Mouse (Mus musculus): ENCODE data around the gene Glt1d1. TPM values are rescaled to one million over a fixed set of nuclear protein-coding genes. Genes with fewer than 3 reads are reported as not detected.
"Not testable (repeated sequence)": the region's sequence is repeated elsewhere in the genome, so short reads cannot be mapped to it uniquely, and the experiment has no call there.

The Glt1d1 gene
- polyA plus RNA-seq, 1 experiment from 2014 or later = 0.89 TPM

DNA sequence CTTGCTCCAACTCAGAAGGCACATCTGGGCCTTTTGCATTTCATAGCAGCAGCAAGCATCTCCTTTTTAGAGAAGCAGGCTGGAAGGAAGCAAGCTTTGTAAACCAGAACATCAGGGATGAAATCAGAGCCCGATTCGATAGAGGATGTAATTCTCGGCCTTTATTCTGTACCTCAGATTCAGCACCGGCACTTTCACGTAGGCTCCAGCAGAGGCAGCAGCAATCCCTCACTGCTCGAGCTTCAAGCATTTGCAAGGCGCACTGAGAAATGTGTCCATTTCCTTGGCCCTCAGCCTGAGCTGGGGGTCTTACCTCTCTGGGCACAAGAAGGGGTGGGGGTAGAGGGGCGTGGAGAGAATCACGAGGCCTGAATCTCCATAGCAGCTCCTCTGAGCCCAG lies 76.1 kb downstream of the Glt1d1 start:
- H3K36me3 ChIP-seq (replicated peaks) = no peaks in the 10 kb centered on the region
- no peak overlapping the region for H3K4me3 ChIP-seq
- H3K9me3 ChIP-seq = 0 out of 2 replicates have a peak, but pooled peaks cover 6% of the 10 kb centered on the region
- 71% methylated on average over 9 of the region's 9 CpGs for WGBS
- H3K27me3 ChIP-seq (replicated peaks) = no peaks in the 10 kb centered on the region
- no peak for ATAC-seq (replicated peaks)
- no peak overlapping the region for H3K4me2 ChIP-seq
- H3K4me1 ChIP-seq = no peaks in the 10 kb centered on the region
- H3K27ac ChIP-seq = no peak overlapping the region
- H3K9ac ChIP-seq = no peak overlapping the region

DNA sequence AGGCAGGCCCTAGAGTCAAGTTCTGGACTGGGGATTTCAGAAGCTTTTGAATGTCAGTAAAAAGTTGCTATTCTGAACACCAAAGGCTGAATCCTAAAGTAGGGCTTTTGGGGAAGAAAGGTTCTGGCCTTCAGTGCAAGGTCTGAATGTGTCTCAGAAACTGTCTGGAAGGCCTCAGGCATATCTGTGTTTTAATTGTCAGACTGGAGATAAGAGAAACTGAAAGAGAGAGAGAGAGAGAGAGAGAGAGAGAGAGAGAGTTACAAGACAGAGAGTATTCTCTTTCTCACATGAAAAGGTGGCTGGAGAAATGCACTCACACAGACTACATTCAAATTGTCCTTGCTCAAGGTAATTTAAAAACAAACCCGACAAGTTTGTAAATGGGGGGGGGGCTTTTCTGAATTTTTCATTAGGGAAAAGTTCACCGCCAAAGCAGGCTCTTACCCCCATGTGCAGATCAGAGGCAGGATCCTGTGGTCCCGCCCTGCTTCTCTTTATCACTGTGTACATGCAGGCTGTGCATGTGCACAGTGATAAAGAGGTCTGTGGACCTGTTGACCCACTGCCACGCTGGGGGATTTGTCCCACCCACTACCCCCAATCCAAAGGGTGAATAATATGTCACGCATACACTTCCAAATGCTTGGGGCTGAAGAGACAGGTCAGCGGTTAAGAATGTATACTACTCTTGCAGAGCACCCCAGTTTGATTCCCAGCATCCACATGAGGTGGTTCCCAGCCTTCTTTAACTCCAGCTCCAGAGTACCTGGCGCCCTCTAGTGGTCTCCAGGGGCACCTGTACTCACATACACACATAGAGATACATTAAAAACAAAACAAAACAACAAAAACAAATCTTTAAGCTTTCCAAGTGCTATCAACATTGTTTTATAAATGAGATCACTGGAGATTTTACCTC lies 83.0 kb downstream of the Glt1d1 start:
- H3K4me2 ChIP-seq = no peak overlapping the region
- H3K9ac ChIP-seq = no peak overlapping the region
- WGBS = 80% methylated on average over 7 of the region's 7 CpGs
- 0 out of 2 replicates have a peak, but pooled peaks cover 6% of the 10 kb centered on the region for H3K9me3 ChIP-seq
- no peak for ATAC-seq (replicated peaks)
- H3K27ac ChIP-seq = no peak overlapping the region
- H3K4me1 ChIP-seq = no peaks in the 10 kb centered on the region
- H3K27me3 ChIP-seq (replicated peaks) = no peaks in the 10 kb centered on the region
- no peak overlapping the region for H3K4me3 ChIP-seq
- no peaks in the 10 kb centered on the region for H3K36me3 ChIP-seq (replicated peaks)

- Histone ChIP-seq H3K9me3 (no peaks in the 10 kb centered on the region), H3K4me3 (no peak overlapping the region), H3K27ac (no peak overlapping the region), H3K9ac (no peak overlapping the region), H3K36me3 (replicated peaks) (no peaks in the 10 kb centered on the region), H3K27me3 (replicated peaks) (no peaks in the 10 kb centered on the region), H3K4me2 (peak overlapping the region; percentile 30), H3K4me1 (no peaks in the 10 kb centered on the region)
- no peak for ATAC-seq (replicated peaks)
- WGBS = 28% methylated on average over 15 of the region's 15 CpGs
Measured at GRCm38 (mm10) chr5:127720591-127721379, 88.7 kb downstream of the Glt1d1 start.

DNA sequence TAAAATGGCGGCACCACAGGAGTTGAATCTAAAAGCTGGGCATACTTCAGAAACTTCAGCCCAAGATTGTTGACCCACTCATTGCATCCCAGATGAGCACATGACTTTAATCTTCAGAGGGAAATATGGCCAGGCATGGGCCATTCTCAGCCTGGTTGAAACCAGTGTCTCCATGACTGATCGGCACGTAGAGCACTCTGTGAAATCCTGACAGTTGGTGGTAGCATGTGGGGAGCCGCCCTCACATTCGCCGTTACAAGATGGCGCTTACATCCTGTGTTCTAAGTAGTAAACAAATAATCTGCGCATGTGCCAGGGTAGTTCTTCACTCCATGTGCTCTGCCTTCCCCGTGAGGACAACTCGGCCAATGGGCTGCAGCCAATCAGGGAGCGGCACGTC lies 90.1 kb downstream of the Glt1d1 start:
- ATAC-seq (replicated peaks); H3K4me3 ChIP-seq: not testable (repeated sequence)
- 97% methylated on average over 12 of the region's 12 CpGs for WGBS

GRCm38 (mm10) chr5:127730351-127730750 lies 98.3 kb downstream of the Glt1d1 start:
- no peaks in the 10 kb centered on the region for H3K9me3 ChIP-seq
- no peaks in the 10 kb centered on the region for H3K4me1 ChIP-seq
- no peak overlapping the region for H3K4me2 ChIP-seq
- ATAC-seq (replicated peaks) = no peak
- H3K27ac ChIP-seq = no peak overlapping the region
- H3K27me3 ChIP-seq (replicated peaks) = no peaks in the 10 kb centered on the region
- no peak overlapping the region for H3K9ac ChIP-seq
- no peaks in the 10 kb centered on the region for H3K36me3 ChIP-seq (replicated peaks)
- 93% methylated on average over 2 of the region's 2 CpGs for WGBS
- H3K4me3 ChIP-seq = no peak overlapping the region

More for the DNA sequence above, 90.1 kb downstream of the Glt1d1 start:
- not testable (repeated sequence) for H3K9me3 ChIP-seq; H3K27ac ChIP-seq; H3K4me1 ChIP-seq; H3K27me3 ChIP-seq (replicated peaks); H3K9ac ChIP-seq; H3K36me3 ChIP-seq (replicated peaks); H3K4me2 ChIP-seq

- no peaks in the 10 kb centered on the region for H3K9me3 ChIP-seq
Measured at GRCm38 (mm10) chr5:127741331-127741730, 109.3 kb downstream of the Glt1d1 start.

GRCm38 (mm10) chr5:127749540-127749939 lies 117.5 kb downstream of the Glt1d1 start:
- not testable (repeated sequence) for H3K27ac ChIP-seq; H3K36me3 ChIP-seq (replicated peaks); H3K4me2 ChIP-seq; H3K9me3 ChIP-seq; ATAC-seq (replicated peaks); H3K27me3 ChIP-seq (replicated peaks); H3K9ac ChIP-seq; H3K4me3 ChIP-seq
- WGBS = 90% methylated on average over 3 of the region's 3 CpGs
- H3K4me1 ChIP-seq = peaks cover 14% of the 10 kb centered on the region

More at GRCm38 (mm10) chr5:127741331-127741730, 109.3 kb downstream of the Glt1d1 start:
- H3K4me2 ChIP-seq = no peak overlapping the region
- H3K27ac ChIP-seq = no peak overlapping the region
- H3K4me3 ChIP-seq = no peak overlapping the region
- no peak overlapping the region for H3K9ac ChIP-seq
- H3K27me3 ChIP-seq (replicated peaks) = no peaks in the 10 kb centered on the region
- ATAC-seq (replicated peaks) = no peak
- no peaks in the 10 kb centered on the region for H3K4me1 ChIP-seq
- 77% methylated on average over 16 of the region's 16 CpGs for WGBS
- H3K36me3 ChIP-seq (replicated peaks) = no peaks in the 10 kb centered on the region

- Histone ChIP-seq H3K9me3 (no peaks in the 10 kb centered on the region), H3K4me1 (peaks cover 18% of the 10 kb centered on the region), H3K36me3 (replicated peaks) (no peaks in the 10 kb centered on the region), H3K27me3 (replicated peaks) (no peaks in the 10 kb centered on the region), H3K4me2 (peak overlapping the region; percentile 24), H3K4me3 (no peak overlapping the region), H3K27ac (no peak overlapping the region), H3K9ac (no peak overlapping the region)
- ATAC-seq (replicated peaks) = peak; percentile 69
- 26% methylated on average over 20 of the region's 20 CpGs for WGBS
Measured at GRCm38 (mm10) chr5:127751262-127751975, 119.4 kb downstream of the Glt1d1 start.

- Histone ChIP-seq H3K4me2 (no peak overlapping the region), H3K27me3 (replicated peaks) (no peaks in the 10 kb centered on the region), H3K9ac (no peak overlapping the region), H3K27ac (no peak overlapping the region), H3K9me3 (no peaks in the 10 kb centered on the region), H3K4me1 (peaks cover 18% of the 10 kb centered on the region), H3K36me3 (replicated peaks) (no peaks in the 10 kb centered on the region), H3K4me3 (no peak overlapping the region)
- WGBS = 65% methylated on average over 4 of the region's 4 CpGs
- no peak for ATAC-seq (replicated peaks)
Measured at GRCm38 (mm10) chr5:127755594-127755993, 123.5 kb downstream of the Glt1d1 start.

- no peak overlapping the region for H3K4me2 ChIP-seq
- no peaks in the 10 kb centered on the region for H3K9me3 ChIP-seq
- no peak overlapping the region for H3K9ac ChIP-seq
- H3K36me3 ChIP-seq (replicated peaks) = no peaks in the 10 kb centered on the region
- 86% methylated on average over 3 of the region's 3 CpGs for WGBS
- H3K27ac ChIP-seq = no peak overlapping the region
- ATAC-seq (replicated peaks) = no peak
- H3K4me3 ChIP-seq = no peak overlapping the region
- H3K27me3 ChIP-seq (replicated peaks) = no peaks in the 10 kb centered on the region
- peaks cover 14% of the 10 kb centered on the region for H3K4me1 ChIP-seq
Measured at GRCm38 (mm10) chr5:127756011-127756410, 123.9 kb downstream of the Glt1d1 start.

- no peak for ATAC-seq (replicated peaks)
- 90% methylated on average over 4 of the region's 4 CpGs for WGBS
Measured at GRCm38 (mm10) chr5:127756671-127757423, 124.8 kb downstream of the Glt1d1 start.

More at GRCm38 (mm10) chr5:127756671-127757423, 124.8 kb downstream of the Glt1d1 start:
- no peaks in the 10 kb centered on the region for H3K36me3 ChIP-seq (replicated peaks)
- no peaks in the 10 kb centered on the region for H3K9me3 ChIP-seq
- no peak overlapping the region for H3K27ac ChIP-seq
- H3K9ac ChIP-seq = no peak overlapping the region
- H3K27me3 ChIP-seq (replicated peaks) = no peaks in the 10 kb centered on the region
- peaks cover 6% of the 10 kb centered on the region for H3K4me1 ChIP-seq
- no peak overlapping the region for H3K4me2 ChIP-seq
- H3K4me3 ChIP-seq = no peak overlapping the region

All from midbrain, embryonic 15.5 days (tissue).